ENCODE assay signal across 15 mouse cellular contexts in genomic region chr2:119009376-119009775, GRCm38 (mm10).
"Had no signal": no experiment of that assay in that cellular context is flagged by ENCODE, and none has a peak within 500 bp of the region (broad histone marks: within the 10 kb centered on the region; RNA-seq: fewer than 3 reads in every experiment).

No protein-coding gene starts in this region.

- H3K4me3 ChIP-seq: neural tube, embryonic 15.5 days; stomach, embryonic 15.5 days had no signal

- H3K4me1 ChIP-seq: neural tube, embryonic 15.5 days; stomach, embryonic 15.5 days had no signal

- H3K9ac ChIP-seq: neural tube, embryonic 15.5 days; stomach, embryonic 15.5 days had no signal

- H3K27me3 ChIP-seq: neural tube, embryonic 15.5 days; stomach, embryonic 15.5 days had no signal

- DNase-seq: retina, postnatal 1 day; right cerebral cortex, adult 18-20 months; right cerebral cortex, postnatal 14 days; right cerebral cortex, postnatal 25 days; right cerebral cortex, postnatal 4 days; spleen, adult 18-20 months; thymus, adult 18-20 months; thymus, adult 2 months; thymus, postnatal 14 days; thymus, postnatal 25 days; thymus, postnatal 36 days; thymus, postnatal 4 days had no signal

- H3K4me2 ChIP-seq: neural tube, embryonic 15.5 days; stomach, embryonic 15.5 days had no signal

- H3K9me3 ChIP-seq: neural tube, embryonic 15.5 days; stomach, embryonic 15.5 days had no signal

- H3K36me3 ChIP-seq: neural tube, embryonic 15.5 days; stomach, embryonic 15.5 days had no signal

- H3K27ac ChIP-seq: neural tube, embryonic 15.5 days; stomach, embryonic 15.5 days; stomach, postnatal 0 days had no signal
